18 mouse cellular contexts compared by ENCODE assay signal in genomic region chr1:155843538-155843937, GRCm38 (mm10). TPM values are rescaled to one million over a fixed set of nuclear protein-coding genes. Genes with fewer than 3 reads are reported as not detected.
DNase-seq lines count a peak whose midpoint lies in the region; ATAC-seq and TF ChIP-seq lines count a peak whose summit lies in the region.
"Had no signal": no experiment of that assay in that cellular context is flagged by ENCODE, and none has a peak within 500 bp of the region (broad histone marks: within the 10 kb centered on the region; RNA-seq: fewer than 3 reads in every experiment).

No protein-coding gene starts in this region.

- H3K4me1 ChIP-seq in heart, embryonic 16.5 days (ENCODE audit: control insufficient read depth, insufficient read depth, low read length): peaks cover 9% of the 10 kb centered on the region
- H3K4me1 ChIP-seq in heart, adult 2 months (ENCODE audit: control insufficient read depth, insufficient read depth, low read length): no peaks in the 10 kb centered on the region
- H3K4me1 ChIP-seq in liver, embryonic 13.5 days (replicated peaks): peaks cover 22% of the 10 kb centered on the region
- no peaks in the 10 kb centered on the region for H3K4me1 ChIP-seq in MEL (ENCODE audit: control insufficient read depth in 1 of 2, insufficient read depth in 2 of 2, low read length in 2 of 2)
- H3K4me1 ChIP-seq: embryonic facial prominence, embryonic 15.5 days; forebrain, embryonic 12.5 days; midbrain, embryonic 13.5 days; neural tube, embryonic 15.5 days had no signal

- H3K27me3 ChIP-seq in heart, embryonic 16.5 days (ENCODE audit: control insufficient read depth, insufficient read depth, low read length): no peaks in the 10 kb centered on the region
- no peaks in the 10 kb centered on the region for H3K27me3 ChIP-seq in heart, adult 2 months (ENCODE audit: control insufficient read depth, insufficient read depth, low read length)
- no peaks in the 10 kb centered on the region for H3K27me3 ChIP-seq in liver, embryonic 13.5 days
- H3K27me3 ChIP-seq in MEL (ENCODE audit: control insufficient read depth in 1 of 2, insufficient read depth in 2 of 2, low read length in 2 of 2) (no peaks in the 10 kb centered on the region), myocyte (ENCODE audit: control insufficient read depth, insufficient read depth, insufficient read length) (no peaks in the 10 kb centered on the region)
- H3K27me3 ChIP-seq: embryonic facial prominence, embryonic 15.5 days; forebrain, embryonic 12.5 days; liver, embryonic 15.5 days; midbrain, embryonic 13.5 days; neural tube, embryonic 15.5 days had no signal

- H3K9ac ChIP-seq in heart, embryonic 16.5 days (ENCODE audit: low read length): no peak overlapping the region
- no peak overlapping the region for H3K9ac ChIP-seq in heart, adult 2 months (ENCODE audit: low read depth, low read length)
- H3K9ac ChIP-seq in liver, embryonic 13.5 days: no peak overlapping the region
- no peak overlapping the region for H3K9ac ChIP-seq in MEL (ENCODE audit: control insufficient read depth, low read depth, low read length, poor library complexity, severe bottlenecking)
- H3K9ac ChIP-seq: embryonic facial prominence, embryonic 15.5 days; forebrain, embryonic 12.5 days; liver, embryonic 15.5 days; midbrain, embryonic 13.5 days; neural tube, embryonic 15.5 days had no signal

- no peak for DNase-seq in heart, adult 2 months
- DNase-seq in liver, embryonic 13.5 days: no peak
- DNase-seq in liver: no peak
- no peak for DNase-seq in MEL (ENCODE audit: low read depth, low spot score)
- DNase-seq in embryo, embryonic 10 days (ENCODE audit: low spot score): no peak
- DNase-seq: cerebellum, adult 9-11 months; embryo, embryonic 11 days; gastrocnemius, postnatal 14 days; layer of hippocampus, postnatal 36 days; right cerebral cortex, postnatal 25 days had no signal

- peak overlapping the region; percentile 17; the same call in 1 of the 2 replicates for H3K27ac ChIP-seq in heart, embryonic 16.5 days (ENCODE audit: low read length)
- H3K27ac ChIP-seq in heart, adult 2 months: no peak overlapping the region
- no peak overlapping the region for H3K27ac ChIP-seq in liver, embryonic 13.5 days
- no peak overlapping the region for H3K27ac ChIP-seq in MEL (ENCODE audit: control insufficient read depth, low read depth, low read length)
- H3K27ac ChIP-seq: embryonic facial prominence, embryonic 15.5 days; forebrain, embryonic 12.5 days; heart, embryonic 10.5 days; liver, embryonic 15.5 days; midbrain, embryonic 13.5 days; neural tube, embryonic 15.5 days had no signal

- ATAC-seq in heart, embryonic 16.5 days (replicated peaks; ENCODE audit: extremely low read depth, insufficient read depth, low FRiP score): no peak
- 0 out of 2 replicates have a peak, but pooled peaks have one; percentile 10 for ATAC-seq in liver, embryonic 13.5 days (ENCODE audit: low read depth)
- ATAC-seq: midbrain, embryonic 13.5 days had no signal

- no peak for TF ChIP-seq RAD21 in MEL (IDR thresholded peaks at IDR 0.05; ENCODE audit: low read depth, low read length)

- H3K4me2 ChIP-seq in heart, embryonic 16.5 days (ENCODE audit: low read depth, low read length): no peak overlapping the region
- H3K4me2 ChIP-seq in liver, embryonic 13.5 days: no peak overlapping the region
- peak overlapping the region; percentile 43 for H3K4me2 ChIP-seq in myocyte (ENCODE audit: low read depth)
- H3K4me2 ChIP-seq: embryonic facial prominence, embryonic 15.5 days; forebrain, embryonic 12.5 days; liver, embryonic 15.5 days; midbrain, embryonic 13.5 days; neural tube, embryonic 15.5 days had no signal

- no peaks in the 10 kb centered on the region for H3K9me3 ChIP-seq in heart, embryonic 16.5 days (replicated peaks; ENCODE audit: control insufficient read depth, low read length)
- no peaks in the 10 kb centered on the region for H3K9me3 ChIP-seq in liver, embryonic 13.5 days (replicated peaks)
- H3K9me3 ChIP-seq in MEL (replicated peaks; ENCODE audit: insufficient read depth, low read length): no peaks in the 10 kb centered on the region
- H3K9me3 ChIP-seq: embryonic facial prominence, embryonic 15.5 days; forebrain, embryonic 12.5 days; heart, embryonic 10.5 days; liver, embryonic 15.5 days; midbrain, embryonic 13.5 days; neural tube, embryonic 15.5 days had no signal

- H3K36me3 ChIP-seq in heart, embryonic 16.5 days (ENCODE audit: control insufficient read depth, insufficient read depth): peaks cover 26% of the 10 kb centered on the region
- H3K36me3 ChIP-seq in heart, adult 2 months (ENCODE audit: control insufficient read depth, insufficient read depth, low read length): peaks cover 5% of the 10 kb centered on the region; the same call in 1 of the 2 replicates
- peaks cover 30% of the 10 kb centered on the region for H3K36me3 ChIP-seq in liver, embryonic 13.5 days
- H3K36me3 ChIP-seq in MEL (ENCODE audit: control insufficient read depth in 1 of 2, insufficient read depth in 2 of 2, low read length in 2 of 2) (peaks cover 0 to 2% of the 10 kb centered on the region in 2 experiments; a peak in 1 of 4 replicates), myocyte (ENCODE audit: control insufficient read depth, insufficient read depth) (peaks cover 10% of the 10 kb centered on the region)

- no peak overlapping the region for H3K4me3 ChIP-seq in heart, embryonic 16.5 days (ENCODE audit: low read length)
- H3K4me3 ChIP-seq in heart, adult 2 months: no peak overlapping the region
- H3K4me3 ChIP-seq in liver, embryonic 13.5 days (replicated peaks): no peak overlapping the region
- H3K4me3 ChIP-seq in MEL (ENCODE audit: control insufficient read depth in 1 of 2, insufficient read depth in 1 of 2, low read depth in 2 of 2, low read length in 2 of 2) (no peak overlapping the region), myocyte (no peak overlapping the region)
- H3K4me3 ChIP-seq: embryonic facial prominence, embryonic 15.5 days; forebrain, embryonic 12.5 days; heart, embryonic 10.5 days; liver, embryonic 15.5 days; midbrain, embryonic 13.5 days; neural tube, embryonic 15.5 days had no signal

- no peak for TF ChIP-seq CTCF in heart, adult 2 months (IDR thresholded peaks at IDR 0.05)
- no peak for TF ChIP-seq CTCF in MEL (IDR thresholded peaks at IDR 0.05 in 2 of 3, conservative IDR thresholded peaks at IDR 0.05 in 1 of 3; ENCODE audit: control insufficient read depth in 1 of 3, insufficient read depth in 1 of 3, low read depth in 2 of 3, low read length in 3 of 3, poor library complexity in 1 of 3, severe bottlenecking in 1 of 3)

- no peak for TF ChIP-seq EP300 in heart, adult 2 months (IDR thresholded peaks at IDR 0.05; ENCODE audit: insufficient read depth, low read depth, low read length)
- TF ChIP-seq EP300 in MEL (IDR thresholded peaks at IDR 0.05; ENCODE audit: low read depth in 1 of 2, low read length in 2 of 2): no peak

- H3ac ChIP-seq in myocyte (ENCODE audit: control insufficient read depth, insufficient read length): no peak overlapping the region

- TF ChIP-seq POLR2A in heart, adult 2 months (IDR thresholded peaks at IDR 0.05; ENCODE audit: insufficient read depth, low read depth, low read length): no peak
- no peak for TF ChIP-seq POLR2A in MEL (IDR thresholded peaks at IDR 0.05; ENCODE audit: control insufficient read depth in 1 of 2, insufficient read depth in 1 of 2, low read depth in 1 of 2, low read length in 2 of 2, poor library complexity in 1 of 2)
- TF ChIP-seq POLR2A in myocyte (IDR thresholded peaks at IDR 0.05; ENCODE audit: insufficient read length, low read depth): no peak

- no peaks in the 10 kb centered on the region for H3K79me2 ChIP-seq in heart, adult 2 months (replicated peaks; ENCODE audit: control insufficient read depth, insufficient read depth, low read length)
- no peaks in the 10 kb centered on the region for H3K79me2 ChIP-seq in MEL (ENCODE audit: control insufficient read depth, insufficient read depth, low read length, poor library complexity)
- H3K79me2 ChIP-seq in myocyte (ENCODE audit: control insufficient read depth, insufficient read depth): no peaks in the 10 kb centered on the region

- intact Hi-C loops in heart, adult 2 months (cut with DNase I): loop anchor here (5.0 kb wide), 1 partner anchor 46 kb away; no protein-coding TSS in a partner anchor

- WGBS in heart, embryonic 16.5 days: 74% methylated on average over 4 of the region's 4 CpGs
- WGBS in heart, adult 2 months: 54% methylated on average over 4 of the region's 4 CpGs
- WGBS in liver, embryonic 13.5 days (ENCODE audit: insufficient replicate concordance): 79% methylated on average over 4 of the region's 4 CpGs

TF ChIP-seq in MEL, 35 proteins besides CTCF, POLR2A, EP300 and RAD21:
- TF ChIP-seq GATA1 (IDR thresholded peaks at IDR 0.05; ENCODE audit: low read depth, low read length) (peak; percentile 14; the same call in 1 of the 2 replicates), KAT2A (conservative IDR thresholded peaks at IDR 0.05; ENCODE audit: low read depth, low read length) (no peak)

TF ChIP-seq in myocyte, 11 proteins besides CTCF, POLR2A, EP300 and RAD21:
- no peak for TF ChIP-seq E2F4 (IDR thresholded peaks at IDR 0.05; ENCODE audit: insufficient read depth)
- TF ChIP-seq MAX (IDR thresholded peaks at IDR 0.05; ENCODE audit: low read depth): no peak
- TF ChIP-seq USF1 (IDR thresholded peaks at IDR 0.05; ENCODE audit: low read depth): no peak
- no peak for TF ChIP-seq POLR2AphosphoS2 (IDR thresholded peaks at IDR 0.05; ENCODE audit: insufficient read length, low read depth)
- TF ChIP-seq REST (IDR thresholded peaks at IDR 0.05; ENCODE audit: insufficient read depth, insufficient read length): no peak
- no peak for TF ChIP-seq MYOD1 (IDR thresholded peaks at IDR 0.05; ENCODE audit: control insufficient read depth in 1 of 3, insufficient read length in 2 of 3, low read depth in 2 of 3)

RNA-seq across cellular contexts. Expression of gene Qsox1, which starts 30.8 kb away (rescaled TPM):
- 25.1 and 29.5 TPM in 2 replicates for polyA plus RNA-seq in heart, embryonic 16.5 days (2015; fragmentation: Nextera tagmentation; extraction: Ambion mirVana)
- 10 to 100 TPM; 33.3 to 35.9 TPM for total RNA-seq in heart, adult 2 months (2021)
- 45.7 and 48.6 TPM in 2 replicates for polyA plus RNA-seq in heart, adult 2 months (2012; rRNA removed)
- 20.5 and 21.4 TPM in 2 replicates for polyA plus RNA-seq in liver, embryonic 13.5 days (2015; fragmentation: Nextera tagmentation; extraction: Ambion mirVana)
- 8.4 TPM in 2 replicates for total RNA-seq in MEL (2012; rRNA removed)
- polyA plus RNA-seq in MEL (2012; ENCODE audit: insufficient read depth in 1 of 2, insufficient read length in 2 of 2, low read depth in 1 of 2, low replicate concordance in 2 of 2, missing spikeins in 1 of 2) (10 to 100 TPM in 1 of 2 experiments, not detected in 1; 17.1 TPM), myocyte (2012; fragmentation: generic; extraction: Trizol) (101 TPM)
